Mouse (Mus musculus) hematopoietic stem cell, adult 5-6 weeks (primary cell): Measurements from ENCODE around the gene Nek8. TPM values are rescaled to one million over a fixed set of nuclear protein-coding genes. Genes with fewer than 3 reads are reported as not detected.
"Not testable (repeated sequence)": the region's sequence is repeated elsewhere in the genome, so short reads cannot be mapped to it uniquely, and the experiment has no call there.

Experiments
- ATAC-seq, 2 experiments: fragments of 125-278 bp in 1 of 2; replicated peaks in 1 of 2; 2 replicates each; pipeline ENCODE4 v1.8.0; 2016 to 2017; ENCODE audit warnings: inconsistent platforms in 2 of 2, mild to moderate bottlenecking in 2 of 2, moderate number of reproducible peaks in 2 of 2, low read depth in 1 of 2, moderate TSS enrichment in 1 of 2; ENCODE audit not compliant: low FRiP score in 2 of 2, poor library complexity in 2 of 2, severe bottlenecking in 2 of 2, insufficient read depth in 1 of 2, low TSS enrichment in 1 of 2
- total RNA-seq: library from RNA; stranded (forward); fragments of 172-1452, 232-1000 nt; gene quantifications from 2 replicates; pipeline ENCODE4 v1.2.3, GENCODE M21; 2017

Nek8 gene
- total RNA-seq, 1 experiment from 2014 or later, result 4.8 TPM

DNA sequence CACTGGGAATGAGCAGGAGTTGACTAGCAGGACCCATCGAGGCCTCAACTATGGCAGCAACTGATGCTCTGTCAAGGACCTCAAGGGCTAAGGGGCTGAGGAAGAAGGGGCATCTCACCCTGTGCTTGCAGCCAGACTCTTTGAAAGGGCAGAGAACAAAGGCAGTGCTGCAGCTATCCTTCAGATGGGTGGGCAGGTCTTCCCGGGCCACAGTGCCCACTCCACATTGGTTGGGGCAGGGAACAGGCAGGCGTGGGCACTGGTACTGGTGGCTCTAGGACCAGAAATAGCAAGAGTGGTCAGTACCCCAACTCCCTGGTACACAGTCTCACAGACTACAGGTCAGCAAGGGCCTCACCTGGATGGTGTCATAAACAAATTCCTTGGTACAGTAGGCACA is 15.8 kb downstream of the Nek8 start:
- no peak for ATAC-seq

- ATAC-seq, result no peak
These were observed 16.3 kb downstream of the Nek8 start for GRCm38 (mm10) chr11:78160171-78160570.

DNA sequence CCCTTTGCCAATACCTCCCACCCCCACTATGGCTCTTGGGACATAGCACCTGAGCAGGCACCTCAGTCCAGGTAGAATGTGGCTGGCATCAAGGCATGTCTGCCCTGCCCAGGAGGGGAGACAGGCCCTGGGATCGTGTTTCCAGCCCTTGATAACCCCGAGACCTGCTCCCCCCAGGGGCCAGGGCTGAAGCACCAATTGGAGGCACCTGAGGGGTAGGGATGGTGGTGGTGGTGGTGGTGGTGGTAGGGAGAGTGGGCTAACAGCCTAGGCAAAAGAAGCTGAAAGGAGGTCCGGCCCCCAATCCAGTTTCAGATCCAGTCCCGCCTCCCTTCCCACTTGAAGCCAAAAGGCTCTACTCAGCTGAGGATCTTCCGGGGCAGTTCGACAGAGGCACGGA is 16.9 kb downstream of the Nek8 start:
- no peak for ATAC-seq

GRCm38 (mm10) chr11:78159096-78159495 is 17.4 kb downstream of the Nek8 start:
- ATAC-seq, result peak; percentile 84 to 85

GRCm38 (mm10) chr11:78156156-78156699 is 20.2 kb downstream of the Nek8 start:
- ATAC-seq, result no peak

- no peak for ATAC-seq
These were observed 20.8 kb downstream of the Nek8 start for GRCm38 (mm10) chr11:78155674-78156073.

DNA sequence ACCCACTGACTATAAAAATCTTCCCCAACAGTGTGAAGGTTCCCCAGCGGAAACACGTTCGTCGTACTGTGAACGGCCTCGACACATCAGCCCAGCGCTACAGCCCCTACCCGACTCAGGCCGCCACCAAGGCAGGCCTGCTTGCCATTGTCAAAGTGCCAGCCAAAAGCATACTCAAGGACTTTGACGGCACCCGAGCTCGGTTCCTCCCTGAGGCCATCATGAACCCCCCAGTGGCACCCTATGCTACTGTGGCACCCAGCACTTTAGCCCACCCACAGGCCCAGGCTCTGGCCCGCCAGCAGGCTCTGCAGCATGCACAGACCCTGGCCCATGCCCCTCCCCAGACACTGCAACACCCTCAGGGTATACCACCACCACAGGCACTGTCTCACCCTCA is 22.7 kb downstream of the Nek8 start:
- ATAC-seq, result no peak

- no peak for ATAC-seq
These were observed 23.9 kb downstream of the Nek8 start for GRCm38 (mm10) chr11:78152299-78153231.

DNA sequence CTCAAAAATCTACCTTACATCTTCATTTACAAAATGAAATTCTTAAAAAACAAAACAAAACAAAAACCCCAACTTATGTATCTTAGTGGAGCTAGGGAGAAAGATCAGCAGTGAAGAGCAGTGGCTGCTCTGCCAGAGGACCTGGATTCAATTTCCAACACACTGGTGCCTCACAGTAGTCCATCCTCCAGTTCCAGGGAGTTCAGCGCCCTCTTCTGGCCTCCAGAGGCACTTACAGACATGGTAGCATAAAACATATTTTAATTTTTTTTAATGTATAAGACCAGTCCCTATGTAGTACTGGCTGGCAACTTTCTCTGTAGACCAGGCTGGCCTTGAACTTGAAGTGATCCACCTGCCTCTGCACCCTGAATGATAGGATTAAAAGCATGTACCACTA is 25.3 kb downstream of the Nek8 start:
- peak in 1 of 2 experiments; percentile 32; a peak in 1 of 4 replicates for ATAC-seq

DNA sequence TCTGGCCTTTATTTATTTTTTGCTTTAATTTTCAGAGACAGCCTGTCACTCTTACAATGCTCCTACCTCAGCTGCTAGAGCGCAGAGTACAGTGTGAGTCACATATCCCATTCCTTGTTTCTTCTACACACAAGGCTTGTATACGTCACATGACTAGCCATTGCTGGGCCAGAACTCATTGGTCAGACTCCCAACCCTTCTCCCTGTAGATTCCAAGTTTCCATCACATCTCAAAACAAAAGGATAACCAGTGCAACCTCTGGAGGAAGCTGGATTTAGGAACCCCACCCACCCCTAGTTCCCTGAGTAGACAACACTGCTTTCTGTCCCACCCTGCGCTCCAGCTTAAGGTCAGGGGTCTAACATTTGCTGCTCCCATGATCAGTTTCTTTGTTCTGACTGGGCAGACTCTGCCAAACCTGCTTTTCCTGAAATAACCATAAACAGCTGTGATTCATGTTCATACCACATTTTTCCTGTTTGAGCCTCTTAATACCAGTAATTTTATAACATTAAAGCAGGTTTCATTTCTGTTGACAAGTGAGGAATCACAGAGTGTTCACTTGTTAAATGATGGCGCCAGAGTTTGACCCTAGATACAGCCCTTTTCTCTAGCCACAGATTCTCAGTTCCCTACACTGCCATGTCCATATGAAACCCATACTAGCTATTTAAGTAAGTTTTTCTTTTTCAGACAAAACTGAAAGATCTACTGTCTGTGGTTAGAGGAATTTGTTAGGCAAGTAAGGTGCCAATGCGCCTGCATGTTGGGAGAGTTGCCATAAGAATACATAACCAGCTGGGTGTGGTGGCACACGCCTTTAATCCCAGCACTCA is 29.6 kb downstream of the Nek8 start:
- no peak for ATAC-seq

DNA sequence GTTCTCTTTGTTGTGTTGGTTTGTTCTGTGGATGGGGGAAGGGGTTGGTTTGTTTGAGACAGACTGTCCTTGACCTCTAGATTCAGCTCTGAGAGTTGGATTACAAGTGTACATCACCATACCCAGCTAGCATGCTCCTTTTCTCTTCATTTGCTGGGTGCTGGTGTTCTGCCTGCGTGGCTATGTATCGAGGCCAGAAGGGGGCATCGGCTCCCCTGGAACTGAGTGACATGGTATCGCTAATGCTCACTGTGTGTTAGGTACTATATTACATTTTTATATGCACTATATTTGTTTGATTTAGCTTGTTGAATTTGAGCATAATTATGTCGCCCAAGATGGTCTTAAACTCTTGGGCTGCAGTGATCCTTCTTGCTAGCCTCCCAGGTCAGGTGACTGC is 30.3 kb downstream of the Nek8 start:
- ATAC-seq, result no peak

DNA sequence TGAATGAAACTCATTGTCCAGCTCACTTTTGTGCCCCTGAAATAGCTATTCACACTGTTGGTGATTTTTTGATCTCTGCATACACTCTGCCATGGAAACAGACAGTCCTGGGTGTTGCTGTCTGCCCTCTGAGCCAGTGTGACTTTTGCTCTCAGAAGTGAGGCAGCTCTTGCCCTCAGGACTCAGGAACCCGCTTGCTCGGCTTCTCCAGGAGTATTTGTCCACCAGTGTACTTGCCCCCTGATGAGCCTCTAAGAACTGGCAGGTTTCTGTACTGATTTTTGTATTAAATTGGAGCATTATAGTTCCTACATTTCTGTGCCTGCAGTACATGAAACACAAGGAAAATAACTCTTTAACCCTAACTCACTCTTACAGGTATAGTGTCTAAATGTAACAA is 33.0 kb downstream of the Nek8 start:
- no peak for ATAC-seq

DNA sequence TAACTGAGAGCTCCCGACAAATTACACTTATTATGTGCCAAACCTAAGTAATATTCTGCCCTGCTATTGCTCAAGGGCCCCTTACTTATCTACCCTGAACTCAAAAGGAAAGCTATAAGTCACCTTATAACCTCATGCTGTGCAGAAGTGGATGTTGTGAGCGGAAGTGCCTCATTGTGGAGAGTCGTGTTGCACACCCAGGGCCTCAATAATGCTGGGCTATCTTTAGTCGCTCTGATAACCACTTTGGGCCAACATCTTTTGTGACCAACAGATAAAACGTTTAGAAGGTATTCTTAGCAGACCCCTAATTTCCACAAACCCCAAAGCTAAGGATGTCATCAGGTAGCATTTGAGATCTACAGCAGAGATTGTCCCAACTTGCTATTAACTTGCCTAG is 35.8 kb downstream of the Nek8 start:
- no peak for ATAC-seq

GRCm38 (mm10) chr11:78138023-78138422 is 38.5 kb downstream of the Nek8 start:
- no peak for ATAC-seq

- no peak for ATAC-seq
These were observed 38.9 kb downstream of the Nek8 start for GRCm38 (mm10) chr11:78137584-78137983.

GRCm38 (mm10) chr11:78136132-78136531 is 40.3 kb downstream of the Nek8 start:
- no peak for ATAC-seq

- ATAC-seq, result not testable (repeated sequence)
These were observed 41.2 kb downstream of the Nek8 start for GRCm38 (mm10) chr11:78135314-78135713.

- no peak for ATAC-seq
These were observed 42.1 kb downstream of the Nek8 start for GRCm38 (mm10) chr11:78134344-78134743.
